Mouse (Mus musculus) cerebellum, adult 9-10 months (tissue): ENCODE measurements around the gene Ptp4a2.
"Not testable (repeated sequence)": the region's sequence is repeated elsewhere in the genome, so short reads cannot be mapped to it uniquely, and the experiment has no call there.

ENCODE experiments used
- DNase-seq: peaks from one replicate; pipeline ENCODE4 v3.0.0; 2022

Gene Ptp4a2

GRCm38 (mm10) chr4:129890094-129890493, 79.1 kb downstream of the Ptp4a2 start:
- no peak for DNase-seq

GRCm38 (mm10) chr4:129894861-129895260, 83.8 kb downstream of the Ptp4a2 start:
- no peak for DNase-seq

GRCm38 (mm10) chr4:129898815-129899214, 87.8 kb downstream of the Ptp4a2 start:
- not testable (repeated sequence) for DNase-seq
